Mouse (Mus musculus) CH12.LX (cell line): ENCODE measurements at regions not wholly inside any gene's neighbourhood (a gene's known extent, or its start where the extent isn't known, plus 50 kb on each side); places are given as distances from the start of the nearest gene placed in this dataset.

ENCODE experiments used
- CTCF ChIP-seq, 2 experiments: IDR thresholded peaks in 1 of 2; conservative IDR thresholded peaks in 1 of 2; 2 replicates each; pipeline ENCODE4 v1.5.1; 2011 to 2012; ENCODE audit warnings: low read depth in 2 of 2, low read length in 2 of 2, improper control_type of control experiment in 1 of 2, inconsistent platforms in 1 of 2, mild to moderate bottlenecking in 1 of 2, moderate library complexity in 1 of 2
- ETS1 ChIP-seq: conservative IDR thresholded peaks from 2 replicates; pipeline ENCODE4 v1.6.1; 2012; ENCODE audit warnings: low read depth, mild to moderate bottlenecking, inconsistent platforms, low read length, improper control_type of control experiment, moderate library complexity
- MAZ ChIP-seq: IDR thresholded peaks from 2 replicates; pipeline ENCODE4 v1.6.1; 2012; ENCODE audit warnings: low read depth, mild to moderate bottlenecking, inconsistent platforms, low read length, improper control_type of control experiment, moderate library complexity
- MYC ChIP-seq: IDR thresholded peaks from 2 replicates; pipeline ENCODE4 v1.6.1; 2011; ENCODE audit warnings: low read depth, mild to moderate bottlenecking, improper control_type of control experiment, low read length
- POLR2A ChIP-seq: IDR thresholded peaks from 2 replicates; pipeline ENCODE4 v1.6.1; 2011; ENCODE audit warnings: low read depth, mild to moderate bottlenecking, improper control_type of control experiment, low read length
- TCF12 ChIP-seq: IDR thresholded peaks from 2 replicates; pipeline ENCODE4 v1.6.1; 2014; ENCODE audit warnings: low read depth, mild to moderate bottlenecking, inconsistent platforms, low read length, improper control_type of control experiment
- UBTF ChIP-seq: IDR thresholded peaks from 2 replicates; pipeline ENCODE4 v1.6.1; 2012; ENCODE audit warnings: low read depth, mild to moderate bottlenecking, inconsistent platforms, low read length, improper control_type of control experiment, moderate library complexity
- USF1 ChIP-seq: IDR thresholded peaks from 2 replicates; pipeline ENCODE4 v1.6.1; 2014; ENCODE audit warnings: low read depth, mild to moderate bottlenecking, inconsistent platforms, low read length, improper control_type of control experiment

- no peak for TF ChIP-seq USF1
- no peak for TF ChIP-seq MYC
- TF ChIP-seq CTCF (conservative IDR thresholded peaks at IDR 0.05 in 1 of 2, IDR thresholded peaks at IDR 0.05 in 1 of 2; ENCODE audit: low read depth in 2 of 2, low read length in 2 of 2) = no peak
- no peak for TF ChIP-seq TCF12
- no peak for TF ChIP-seq ETS1
- no peak for TF ChIP-seq MAZ
- TF ChIP-seq POLR2A = no peak
- no peak for TF ChIP-seq UBTF
Measured at GRCm38 (mm10) chr1:151098763-151099162, 83.6 kb upstream of the Gm47985 start.
